Mouse (Mus musculus) liver, embryonic 14.5 days (tissue): ENCODE measurements around the gene Rfx4.

Experiments used
- CTCF ChIP-seq: IDR thresholded peaks from 2 replicates; pipeline ENCODE4 v1.5.1; 2016; ENCODE audit warnings: antibody characterized with exemption, low read depth, control low read depth
- EP300 ChIP-seq: IDR thresholded peaks from 2 replicates; pipeline ENCODE4 v1.6.1; 2016; ENCODE audit warnings: antibody characterized with exemption, low read depth

DNA sequence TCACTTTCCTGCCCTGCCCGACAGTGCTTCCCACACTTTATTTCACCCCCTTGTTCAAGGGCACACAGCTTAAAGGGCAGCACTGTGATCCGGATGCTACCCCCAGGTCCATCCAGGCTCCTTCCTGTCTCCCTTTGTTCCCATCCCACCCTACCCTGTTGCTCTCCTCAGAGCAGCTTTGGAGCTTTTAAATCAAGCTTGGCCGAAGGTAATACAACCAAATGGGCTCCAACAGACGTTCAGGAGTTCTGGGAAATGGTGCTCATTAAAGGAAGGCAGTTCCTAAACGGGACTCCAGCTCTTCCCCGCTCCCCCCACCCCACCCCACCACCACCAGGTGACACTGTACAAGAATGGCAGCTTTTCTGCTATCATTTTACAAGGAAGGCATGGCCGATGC lies 154.3 kb downstream of the Rfx4 start:
- TF ChIP-seq CTCF (no peak), EP300 (no peak)
